Mouse (Mus musculus) bone marrow, adult 2 months (tissue): ENCODE measurements around the gene Cep68.

Source experiments
- CTCF ChIP-seq: fragments of 200-500 bp; IDR thresholded peaks from 2 replicates; pipeline ENCODE4 v1.5.1; 2011; ENCODE audit warnings: low read length, control low read depth; ENCODE audit not compliant: control insufficient read depth, insufficient read depth
- POLR2A ChIP-seq: fragments of 200-500 bp; IDR thresholded peaks from 2 replicates; pipeline ENCODE4 v1.6.1; 2011; ENCODE audit warnings: low read depth, mild to moderate bottlenecking, control low read depth, low read length, borderline replicate concordance; ENCODE audit not compliant: control insufficient read depth

GRCm38 (mm10) chr11:20246616-20247015 lies 2.6 kb downstream of the Cep68 start:
- TF ChIP-seq CTCF (no peak), POLR2A (no peak)
